Mouse (Mus musculus) layer of hippocampus, adult 11-12 months (tissue): ENCODE data around the gene Eya3.
A peak's percentile ranks its signal among the peaks of the same experiment; 100 is the strongest.
"Not testable (repeated sequence)": the region's sequence is repeated elsewhere in the genome, so short reads cannot be mapped to it uniquely, and the experiment has no call there.

Experiments
- DNase-seq: peaks from one replicate; pipeline ENCODE4 v3.0.0; 2022; ENCODE audit warnings: low spot score

Eya3 gene

GRCm38 (mm10) chr4:132638461-132639190, at the start of gene Eya3:
TSS of gene Eya3 (plus strand) at chr4:132638987.
- DNase-seq = peak; percentile 96

GRCm38 (mm10) chr4:132590642-132591041, 48.1 kb upstream of the Eya3 start:
- no peak for DNase-seq

- peak; percentile 38 for DNase-seq
These were observed 45.8 kb upstream of the Eya3 start for GRCm38 (mm10) chr4:132592958-132593357.

GRCm38 (mm10) chr4:132594191-132594590, 44.6 kb upstream of the Eya3 start:
- DNase-seq = no peak

GRCm38 (mm10) chr4:132598861-132599260, 39.9 kb upstream of the Eya3 start:
- DNase-seq = no peak

GRCm38 (mm10) chr4:132599764-132600163, 39.0 kb upstream of the Eya3 start:
- DNase-seq = no peak

GRCm38 (mm10) chr4:132600465-132600864, 38.3 kb upstream of the Eya3 start:
- no peak for DNase-seq

- not testable (repeated sequence) for DNase-seq
These were observed 37.5 kb upstream of the Eya3 start for GRCm38 (mm10) chr4:132601242-132601641.

- DNase-seq = no peak
These were observed 35.3 kb upstream of the Eya3 start for GRCm38 (mm10) chr4:132603468-132603867.

- DNase-seq = peak; percentile 11
These were observed 33.0 kb upstream of the Eya3 start for GRCm38 (mm10) chr4:132605816-132606215.

GRCm38 (mm10) chr4:132608147-132608546, 30.6 kb upstream of the Eya3 start:
- DNase-seq = no peak

- no peak for DNase-seq
These were observed 28.3 kb upstream of the Eya3 start for GRCm38 (mm10) chr4:132610301-132610984.

- DNase-seq = no peak
These were observed 27.5 kb upstream of the Eya3 start for GRCm38 (mm10) chr4:132611320-132611719.

GRCm38 (mm10) chr4:132617873-132618272, 20.9 kb upstream of the Eya3 start:
- DNase-seq = peak; percentile 46

GRCm38 (mm10) chr4:132618850-132619375, 19.9 kb upstream of the Eya3 start:
- DNase-seq = no peak

- DNase-seq = no peak
These were observed 18.7 kb upstream of the Eya3 start for GRCm38 (mm10) chr4:132620134-132620533.

GRCm38 (mm10) chr4:132621287-132622068, 17.3 kb upstream of the Eya3 start:
- DNase-seq = no peak

GRCm38 (mm10) chr4:132624034-132624657, 14.6 kb upstream of the Eya3 start:
- DNase-seq = no peak

GRCm38 (mm10) chr4:132628830-132629229, 10.0 kb upstream of the Eya3 start:
- no peak for DNase-seq

GRCm38 (mm10) chr4:132635971-132636370, 2.8 kb upstream of the Eya3 start:
- DNase-seq = no peak

GRCm38 (mm10) chr4:132636554-132636953, 2.2 kb upstream of the Eya3 start:
- DNase-seq = no peak

GRCm38 (mm10) chr4:132639191-132639713, 465 bp downstream of the Eya3 start:
- no peak for DNase-seq
